ENCODE assay signal across 8 mouse cellular contexts in genomic region chr9:22388401-22388980, GRCm38 (mm10). TPM values are rescaled to one million over a fixed set of nuclear protein-coding genes. Genes with fewer than 3 reads are reported as not detected.
A peak's percentile ranks its signal among the peaks of the same experiment; 100 is the strongest.
DNase-seq lines count a peak whose midpoint lies in the region; ATAC-seq and TF ChIP-seq lines count a peak whose summit lies in the region.

No protein-coding gene starts in this region.

- peaks cover 49% of the 10 kb centered on the region for H3K4me1 ChIP-seq in liver, embryonic 13.5 days (replicated peaks)
- no peaks in the 10 kb centered on the region; the same call in 1 of the 2 replicates for H3K4me1 ChIP-seq in spleen, adult 2 months (ENCODE audit: control insufficient read depth, insufficient read depth, insufficient read length)

- no peak for TF ChIP-seq POLR2A in spleen, adult 2 months (IDR thresholded peaks at IDR 0.05; ENCODE audit: low read depth, low read length)

- ATAC-seq in common myeloid progenitor, adult 5-6 weeks (replicated peaks; ENCODE audit: low read depth, poor library complexity, severe bottlenecking) = peak; percentile 20; the same call in 1 of the 2 replicates
- ATAC-seq in liver, embryonic 13.5 days (ENCODE audit: low read depth) = peak; percentile 80

- peak overlapping the region; percentile 97 for H3K4me2 ChIP-seq in liver, embryonic 13.5 days

- TF ChIP-seq CTCF in spleen, adult 2 months (IDR thresholded peaks at IDR 0.05; ENCODE audit: extremely low read depth, insufficient read depth, insufficient read length, insufficient replicate concordance) = no peak

- H3K9ac ChIP-seq in liver, embryonic 13.5 days = peak overlapping the region; percentile 99

- intact Hi-C loops in heart, postnatal 10 days (cut with DNase I) = no loop called here

- H3K9me3 ChIP-seq in liver, embryonic 13.5 days (replicated peaks) = no peaks in the 10 kb centered on the region

- H3K27ac ChIP-seq in liver, embryonic 13.5 days = peak overlapping the region; percentile 98
- H3K27ac ChIP-seq in spleen, adult 2 months (ENCODE audit: insufficient read depth, low read length) = peak overlapping the region; percentile 16; the same call in 1 of the 2 replicates

- peak; percentile 23 for DNase-seq in gastrocnemius, postnatal 10 days
- DNase-seq in gastrocnemius, adult 8-10 months (ENCODE audit: low spot score in 2 of 2) = no peak
- DNase-seq in CD8-positive naive resting alpha-beta T cell, adult 2 months (ENCODE audit: low read depth in 2 of 2, low spot score in 2 of 2) = peak; percentile 3 to 11
- DNase-seq in heart, postnatal 10 days = peak; percentile 45 to 52
- DNase-seq in liver, embryonic 13.5 days = peak; percentile 69
- DNase-seq in spleen, adult 2 months (ENCODE audit: low read depth in 1 of 2, low spot score in 2 of 2) = no peak
- DNase-seq in thymus, postnatal 14 days = no peak

- no peaks in the 10 kb centered on the region for H3K27me3 ChIP-seq in liver, embryonic 13.5 days
- no peaks in the 10 kb centered on the region for H3K27me3 ChIP-seq in spleen, adult 2 months (ENCODE audit: control insufficient read depth, insufficient read depth, low read length)

- WGBS in liver, embryonic 13.5 days (ENCODE audit: insufficient replicate concordance) = 0% methylated on average over 41 of the region's 41 CpGs
- under 1% methylated on average over 41 of the region's 41 CpGs for WGBS in spleen, adult 2 months

- peak overlapping the region; percentile 98 for H3K4me3 ChIP-seq in liver, embryonic 13.5 days (replicated peaks)
- H3K4me3 ChIP-seq in spleen, adult 2 months (ENCODE audit: extremely low read depth, insufficient read depth, insufficient read length) = peak overlapping the region; percentile 67

- peaks cover 21% of the 10 kb centered on the region for H3K36me3 ChIP-seq in liver, embryonic 13.5 days
- H3K36me3 ChIP-seq in spleen, adult 2 months (ENCODE audit: control insufficient read depth, insufficient read depth, low read length) = no peaks in the 10 kb centered on the region

RNA-seq across cellular contexts. Expression of gene Anln, which starts 0.5 kb away (rescaled TPM):
- total RNA-seq in gastrocnemius, postnatal 10 days (2021) = 10 to 100 TPM in 1 of 2 experiments, 1 to 10 TPM in 1; 9.6 to 13.4 TPM
- 1 to 10 TPM in 3 of 4 experiments, under 1 TPM in 1; 0.97 to 2.0 (median 1.7) TPM for total RNA-seq in gastrocnemius, adult 8-10 months (2022)
- 49.2 and 53.5 TPM in 2 replicates for total RNA-seq in common myeloid progenitor, adult 5-6 weeks (2017)
- total RNA-seq in heart, postnatal 10 days (2021) = 10 to 100 TPM; 20.3 to 25.2 TPM
- 23.1 and 31.6 TPM in 2 replicates for polyA plus RNA-seq in liver, embryonic 13.5 days (2015; fragmentation: Nextera tagmentation; extraction: Ambion mirVana)
- polyA plus RNA-seq in spleen, adult 2 months (2012; rRNA removed) = 1.3 and 1.7 TPM in 2 replicates

RNA-seq across cellular contexts. Expression of gene 9530077C05Rik, which starts 22.8 kb away (rescaled TPM):
- under 1 TPM; 0.50 to 0.59 TPM for total RNA-seq in gastrocnemius, postnatal 10 days (2021)
- under 1 TPM; 0.15 to 0.32 (median 0.19) TPM for total RNA-seq in gastrocnemius, adult 8-10 months (2022)
- 5.2 and 11.0 TPM in 2 replicates for total RNA-seq in common myeloid progenitor, adult 5-6 weeks (2017)
- under 1 TPM; 0.35 to 0.43 TPM for total RNA-seq in heart, postnatal 10 days (2021)
- 1.7 and 2.0 TPM in 2 replicates for polyA plus RNA-seq in liver, embryonic 13.5 days (2015; fragmentation: Nextera tagmentation; extraction: Ambion mirVana)
- 0.21 and 0.36 TPM in 2 replicates for polyA plus RNA-seq in spleen, adult 2 months (2012; rRNA removed)

Comparison
In these comparisons a context has a peak if more than half of its experiments do, and no peak if none do; other contexts are left out.
1. DNase-seq: peak in gastrocnemius, postnatal 10 days (single experiment), CD8-positive naive resting alpha-beta T cell, adult 2 months (2 of 2), heart, postnatal 10 days (2 of 2) and liver, embryonic 13.5 days (single experiment); none in gastrocnemius, adult 8-10 months (0 of 2), spleen, adult 2 months (0 of 2) and thymus, postnatal 14 days (single experiment).